Mouse (Mus musculus) megakaryocyte-erythroid progenitor cell, adult 5-6 weeks (primary cell): Measurements from ENCODE around the gene Chst1. TPM values are rescaled to one million over a fixed set of nuclear protein-coding genes. Genes with fewer than 3 reads are reported as not detected.

Source experiments
- ATAC-seq: replicated peaks from 2 replicates; pipeline ENCODE4 v1.8.0; 2016; ENCODE audit warnings: mild to moderate bottlenecking, inconsistent platforms; ENCODE audit not compliant: severe bottlenecking, poor library complexity, low FRiP score, low TSS enrichment
- total RNA-seq, 2 experiments: library from RNA; stranded (forward) in 1 of 2; stranded (reverse) in 1 of 2; fragments of 200-1000, 215-1000 nt in 1 of 2; fragments of >200 nt in 1 of 2; fragmentation: Nextera tagmentation in 1 of 2; gene quantifications; 2 replicates each; pipeline ENCODE4 v1.2.3; 2014 to 2017

Gene Chst1
- total RNA-seq, 2 experiments from 2014 or later = 0.28 to 1.5 TPM

DNA sequence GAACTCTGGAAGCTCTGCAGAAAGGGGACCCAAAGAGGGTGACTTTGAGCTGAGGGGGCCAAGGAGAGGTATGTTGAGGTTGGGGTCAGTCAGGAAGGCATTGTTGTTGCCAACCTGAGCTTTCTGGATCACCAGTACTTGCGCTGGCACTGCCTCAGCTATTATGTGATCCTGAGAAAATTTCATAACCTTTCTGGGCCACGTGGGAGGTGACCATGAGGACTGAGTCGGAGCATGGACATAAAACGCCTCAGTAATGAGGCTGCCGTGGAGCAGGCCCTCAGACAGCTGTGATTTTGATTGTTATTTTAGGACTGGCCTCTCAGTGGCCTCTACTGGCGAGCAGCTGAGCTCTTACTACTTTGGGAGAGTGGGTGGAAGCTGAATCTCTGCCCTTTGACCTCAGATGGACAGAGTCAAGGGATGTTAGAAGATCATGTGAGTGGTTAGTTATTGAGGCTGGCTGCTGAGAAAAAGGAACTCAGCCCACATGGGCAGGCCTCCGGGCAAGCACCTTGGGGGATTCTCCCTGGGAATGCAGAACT is 60.1 kb downstream of the Chst1 start:
- no peak for ATAC-seq

GRCm38 (mm10) chr2:92662534-92663068 is 63.1 kb downstream of the Chst1 start:
- no peak for ATAC-seq

Other genes with a start within 250 kb of the Chst1 start
- gene Pex16, start 225.0 kb upstream of the Chst1 start, total RNA-seq (2014; fragmentation: Nextera tagmentation) = 13.1 and 25.7 TPM in 2 replicates
- 12.1 and 17.2 TPM in 2 replicates for gene Pex16, start 225.0 kb upstream of the Chst1 start, total RNA-seq (2017)
- gene Large2, start 224.8 kb upstream of the Chst1 start, total RNA-seq (2014; fragmentation: Nextera tagmentation) = not detected in 2 replicates
- not detected in 2 replicates for gene Large2, start 224.8 kb upstream of the Chst1 start, total RNA-seq (2017)
- gene 1700029I15Rik, start 217.2 kb upstream of the Chst1 start, total RNA-seq (2014; fragmentation: Nextera tagmentation) = 1.2 and 1.5 TPM in 2 replicates
- gene 1700029I15Rik, start 217.2 kb upstream of the Chst1 start, total RNA-seq (2017) = 1.1 and 2.5 TPM in 2 replicates
- gene Mapk8ip1, start 198.4 kb upstream of the Chst1 start, total RNA-seq (2014; fragmentation: Nextera tagmentation) = not detected in 2 replicates
- not detected in 2 replicates for gene Mapk8ip1, start 198.4 kb upstream of the Chst1 start, total RNA-seq (2017)
- 16.1 and 21.0 TPM in 2 replicates for gene Cry2, start 165.7 kb upstream of the Chst1 start, total RNA-seq (2014; fragmentation: Nextera tagmentation)
- gene Cry2, start 165.7 kb upstream of the Chst1 start, total RNA-seq (2017) = 8.4 and 9.6 TPM in 2 replicates
- gene Slc35c1, start 139.2 kb upstream of the Chst1 start, total RNA-seq (2014; fragmentation: Nextera tagmentation) = 27.9 and 29.0 TPM in 2 replicates
- 8.4 and 9.6 TPM in 2 replicates for gene Slc35c1, start 139.2 kb upstream of the Chst1 start, total RNA-seq (2017)